Mouse (Mus musculus): ENCODE results near the gene Ppp1r16b.

Ppp1r16b gene

DNA sequence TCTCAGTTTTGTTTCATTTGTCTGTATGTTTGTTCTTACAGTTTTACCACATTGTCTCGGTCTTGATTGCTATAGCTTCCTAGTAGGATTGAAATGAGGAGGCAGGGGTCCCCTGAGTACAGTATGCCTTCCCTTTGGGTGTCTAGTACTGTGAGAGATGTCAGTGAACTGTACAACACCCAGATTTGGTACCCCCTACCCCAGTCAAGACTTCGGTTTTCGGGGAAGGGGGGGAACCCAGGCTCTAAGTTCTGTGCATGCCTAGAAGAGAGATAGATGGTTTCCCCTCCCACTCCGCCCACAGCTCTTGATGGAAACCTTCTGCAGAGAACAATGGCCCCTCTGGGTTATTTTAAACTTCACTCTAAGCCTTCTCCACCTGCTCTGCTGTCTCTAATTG lies at the start of gene Ppp1r16b:
TSS of gene Ppp1r16b (plus strand) at position 301 of the 400 bp plus-strand sequence.
- no peak for DNase-seq (ENCODE audit: low read depth)

DNA sequence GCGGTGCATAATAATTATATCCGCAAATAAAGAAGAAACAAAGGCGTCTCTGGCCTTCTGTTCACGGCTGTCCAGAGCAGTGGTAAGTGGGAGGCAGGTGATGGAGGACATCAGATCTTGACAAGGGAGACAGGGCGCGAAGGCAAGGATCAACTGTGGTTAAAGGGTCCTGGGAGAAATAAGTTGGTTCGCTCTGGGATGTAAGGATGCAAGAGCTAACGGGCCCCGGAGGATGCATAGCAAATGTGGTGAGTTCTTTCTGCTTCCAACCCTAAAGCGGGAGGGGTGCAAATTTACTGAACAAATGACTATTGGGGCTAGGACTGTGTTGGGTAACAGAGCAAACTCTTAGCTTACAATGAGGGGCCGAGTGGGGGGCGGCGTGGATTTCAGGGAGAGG lies 49.5 kb upstream of the Ppp1r16b start:
- no peak for DNase-seq (ENCODE audit: low read depth)

DNA sequence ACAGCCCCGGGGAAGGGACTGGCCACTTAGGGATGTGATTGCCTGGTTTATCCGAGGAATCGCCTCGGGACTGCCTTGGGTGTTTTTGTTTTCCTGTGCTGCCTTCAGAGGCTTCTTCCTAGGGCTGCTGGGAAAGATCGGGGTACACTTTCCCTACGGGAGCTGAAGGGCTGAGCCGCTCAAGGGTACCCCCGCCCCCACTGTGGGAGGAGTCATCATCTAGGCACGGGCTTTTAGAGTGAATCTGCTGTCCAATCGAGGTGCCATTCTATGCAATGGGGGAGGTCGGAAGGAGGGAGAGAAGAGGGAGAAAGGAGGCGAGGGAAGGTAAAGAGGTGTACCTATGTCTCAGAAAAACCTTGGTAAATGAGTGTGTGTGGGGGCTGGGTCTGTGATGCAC lies 48.9 kb upstream of the Ppp1r16b start:
- no peak for DNase-seq (ENCODE audit: low read depth)

DNA sequence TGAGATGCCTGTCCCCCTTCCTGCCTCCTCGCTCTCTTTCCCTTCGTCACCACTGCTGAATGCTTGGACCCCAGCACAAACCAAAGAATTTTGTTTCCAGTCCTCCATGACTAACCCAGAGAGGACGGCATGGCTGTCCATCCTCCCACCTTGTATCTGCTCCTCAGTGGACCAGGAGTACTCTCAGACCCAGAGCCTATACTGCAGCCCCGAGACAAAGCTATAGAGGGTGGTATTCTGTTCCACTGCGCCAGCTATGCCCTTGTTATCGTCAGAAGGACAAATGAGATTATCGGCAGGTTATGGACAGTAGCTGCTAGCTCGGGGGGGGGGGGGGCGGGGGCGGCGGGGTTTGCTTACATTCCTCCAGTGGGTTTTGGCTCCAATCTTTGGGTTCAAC lies 48.4 kb upstream of the Ppp1r16b start:
- no peak for DNase-seq (ENCODE audit: low read depth)

DNA sequence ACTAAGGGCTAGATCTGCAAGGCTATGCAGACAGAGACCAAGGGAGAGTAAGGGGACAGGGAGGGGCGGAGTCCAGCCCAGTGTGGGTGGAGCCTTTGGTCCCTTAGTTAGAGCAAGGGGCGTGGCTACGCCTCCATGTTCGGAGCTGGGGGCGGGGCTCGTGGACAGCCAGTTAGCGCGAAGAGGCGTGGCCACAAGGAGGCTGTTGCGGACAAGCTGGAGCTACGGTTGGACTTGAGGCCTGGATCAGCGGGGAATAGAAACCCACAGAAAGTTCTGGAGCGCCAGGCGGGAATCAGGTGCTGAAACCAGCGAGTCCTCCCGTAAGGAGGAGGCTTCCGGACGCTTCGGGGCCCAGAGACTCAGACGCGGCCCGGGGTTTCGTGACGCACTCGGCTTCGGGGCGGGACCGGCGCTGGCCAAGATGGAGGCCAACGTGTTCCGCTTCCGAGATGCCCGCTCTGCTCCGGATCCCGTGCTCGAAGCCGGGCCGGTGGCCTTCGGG lies 40.4 kb upstream of the Ppp1r16b start, which contains the start of gene Actr5:
TSS of gene Actr5 (plus strand) at position 171 of the 505 bp plus-strand sequence.
- DNase-seq (ENCODE audit: low read depth) = peak; percentile 96

DNA sequence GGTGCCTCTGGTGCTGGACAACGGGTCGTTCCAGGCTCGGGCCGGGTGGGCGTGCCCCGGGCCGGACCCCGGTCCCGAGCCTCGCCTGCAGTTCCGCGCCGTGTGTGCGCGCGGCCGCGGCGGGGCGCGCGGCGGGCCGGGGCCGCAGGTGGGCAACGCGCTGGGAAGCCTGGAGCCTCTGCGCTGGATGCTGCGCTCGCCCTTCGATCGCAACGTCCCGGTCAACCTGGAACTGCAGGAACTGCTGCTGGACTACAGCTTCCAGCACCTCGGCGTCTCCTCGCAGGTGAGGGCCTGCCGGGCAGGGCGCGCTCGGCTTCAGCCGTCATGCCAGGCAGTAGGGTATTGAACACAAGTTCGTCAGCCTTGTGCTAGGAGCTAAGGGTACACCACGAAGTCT lies 40.0 kb upstream of the Ppp1r16b start:
- peak; percentile 35 for DNase-seq (ENCODE audit: low read depth)

DNA sequence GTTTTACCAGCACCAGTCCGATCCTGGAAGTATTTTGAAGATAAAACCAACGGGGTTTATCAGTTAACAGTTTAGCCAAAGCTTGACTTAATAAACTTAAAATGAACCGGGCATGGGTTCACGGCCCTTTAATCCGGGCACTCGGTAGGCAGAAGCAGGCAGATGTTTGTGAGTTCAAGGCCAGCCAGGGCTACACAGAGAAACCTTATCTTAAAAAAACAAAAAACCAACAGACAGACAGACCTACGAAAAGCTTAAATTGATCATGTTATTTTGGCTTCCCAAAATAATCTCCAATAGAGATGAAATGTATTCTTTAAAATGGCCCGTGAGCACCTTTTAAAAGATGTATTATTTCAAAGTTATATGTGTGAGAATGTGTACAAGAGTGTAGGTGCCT lies 39.5 kb upstream of the Ppp1r16b start:
- DNase-seq (ENCODE audit: low read depth) = no peak

DNA sequence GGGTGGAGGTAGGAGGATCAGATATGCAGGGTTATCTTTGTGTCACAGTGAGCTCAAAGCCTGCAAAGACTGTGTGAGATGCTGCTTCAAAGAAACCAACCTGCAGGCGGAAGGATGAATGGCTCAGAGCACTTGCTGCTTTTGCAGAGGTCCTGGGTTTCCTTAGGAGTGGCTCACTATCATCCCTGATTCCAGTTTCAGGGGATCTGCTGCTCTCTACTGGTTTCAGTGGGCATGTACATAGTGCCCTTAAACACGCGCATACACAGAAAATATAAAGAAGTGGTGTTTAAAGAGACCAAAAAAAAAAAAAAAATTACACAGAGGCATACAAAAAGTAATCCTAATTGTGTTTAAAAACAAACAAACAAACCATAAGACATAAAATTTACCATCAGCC lies 36.3 kb upstream of the Ppp1r16b start:
- DNase-seq (ENCODE audit: low read depth) = peak; percentile 45

DNA sequence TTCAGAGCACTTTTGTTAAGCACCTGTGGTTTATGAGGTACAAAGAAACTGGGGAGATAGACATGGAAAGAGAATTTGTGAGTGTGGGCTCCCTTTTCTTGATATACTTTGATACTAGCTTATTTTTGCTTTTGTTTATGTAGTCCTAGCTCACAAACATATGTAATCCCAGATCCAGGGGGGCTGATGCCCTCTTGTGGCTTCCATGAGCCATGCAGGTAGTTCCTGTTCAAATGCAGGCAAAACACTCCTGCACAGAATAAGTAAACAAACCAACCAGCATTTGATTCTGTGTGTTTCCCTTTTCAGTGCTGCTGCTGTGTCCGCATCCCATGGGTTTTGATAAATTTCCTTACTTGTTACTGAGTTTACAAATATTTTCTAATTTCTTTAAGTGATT lies 35.8 kb upstream of the Ppp1r16b start:
- peak; percentile 43 for DNase-seq (ENCODE audit: low read depth)

DNA sequence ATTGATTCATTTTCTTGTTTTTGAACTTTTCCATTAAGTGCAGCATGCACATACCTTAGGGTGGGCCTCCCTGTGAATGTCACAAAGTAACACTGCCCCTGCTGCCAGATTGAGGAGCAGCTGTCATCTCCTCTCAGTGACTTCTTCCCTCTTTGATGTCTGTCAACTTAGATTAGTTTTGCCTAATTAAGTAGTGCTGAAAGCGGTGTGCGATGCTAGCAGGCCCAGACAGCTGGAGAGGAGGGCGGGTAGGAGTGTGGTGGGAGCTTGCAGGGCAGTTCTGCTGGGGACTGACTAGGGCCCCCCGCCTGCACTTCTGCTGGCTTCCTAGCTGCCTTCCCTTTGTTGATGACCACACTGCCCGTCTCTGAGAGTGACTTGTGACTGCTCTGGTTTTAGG lies 33.3 kb upstream of the Ppp1r16b start:
- DNase-seq (ENCODE audit: low read depth) = no peak

DNA sequence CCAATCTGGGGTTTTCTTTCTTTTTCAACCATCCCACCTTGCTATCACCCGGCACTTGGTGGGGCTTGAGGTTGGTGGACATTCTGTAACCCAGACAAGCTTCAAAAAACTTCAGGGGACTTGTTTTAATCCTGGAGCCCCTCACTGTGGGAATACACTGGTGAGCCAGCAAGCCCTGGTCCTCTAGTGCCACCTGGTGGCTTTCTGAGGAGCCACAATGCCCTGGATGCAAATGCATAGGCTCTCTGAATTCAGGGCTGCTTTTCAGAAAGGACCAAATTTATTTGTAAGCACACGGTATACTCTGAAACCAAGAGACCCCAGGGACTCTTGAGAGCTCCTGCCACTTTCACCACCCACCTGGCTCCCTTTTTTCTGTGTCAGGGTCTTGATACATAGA lies 23.3 kb upstream of the Ppp1r16b start:
- peak; percentile 62 for DNase-seq (ENCODE audit: low read depth)

DNA sequence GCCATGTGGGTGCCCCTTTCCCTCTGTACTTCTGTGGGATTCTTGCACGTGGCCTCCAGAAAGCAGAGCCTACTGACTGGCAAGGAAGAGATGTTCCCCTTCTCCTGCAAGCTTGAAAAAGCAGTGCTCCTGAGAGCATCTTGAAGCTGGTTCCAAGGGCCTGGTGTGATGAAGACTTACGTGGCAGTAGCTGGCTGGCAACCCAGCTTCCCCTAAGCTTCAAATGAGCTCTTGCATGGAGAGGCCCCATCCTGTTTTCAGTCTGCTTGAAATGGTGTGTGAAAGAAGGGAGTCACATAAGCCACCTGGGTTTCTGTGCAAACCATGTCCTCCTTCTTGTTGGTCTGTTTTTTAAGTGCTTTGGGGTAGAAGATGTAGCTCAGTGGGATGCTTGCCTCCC lies 22.6 kb upstream of the Ppp1r16b start:
- no peak for DNase-seq (ENCODE audit: low read depth)

DNA sequence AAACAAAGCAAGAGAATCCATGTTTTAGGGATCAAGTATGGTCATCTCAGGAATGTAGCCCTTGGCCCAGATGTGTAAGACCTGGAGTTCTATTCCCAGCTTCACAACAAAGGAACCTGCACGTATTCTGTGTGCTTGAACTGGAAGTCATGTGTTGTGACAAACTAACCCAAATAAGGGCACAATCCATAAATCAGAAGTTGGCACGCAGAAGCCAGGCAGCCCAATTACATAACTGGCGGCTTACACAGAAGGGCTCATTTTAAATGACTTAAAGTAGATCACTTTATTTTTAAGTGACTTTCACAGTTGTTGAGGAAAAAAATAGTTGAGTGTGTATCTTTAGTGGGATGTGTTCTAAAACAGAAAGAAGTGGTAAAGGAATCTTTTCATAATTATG lies 21.4 kb upstream of the Ppp1r16b start:
- DNase-seq (ENCODE audit: low read depth) = no peak

DNA sequence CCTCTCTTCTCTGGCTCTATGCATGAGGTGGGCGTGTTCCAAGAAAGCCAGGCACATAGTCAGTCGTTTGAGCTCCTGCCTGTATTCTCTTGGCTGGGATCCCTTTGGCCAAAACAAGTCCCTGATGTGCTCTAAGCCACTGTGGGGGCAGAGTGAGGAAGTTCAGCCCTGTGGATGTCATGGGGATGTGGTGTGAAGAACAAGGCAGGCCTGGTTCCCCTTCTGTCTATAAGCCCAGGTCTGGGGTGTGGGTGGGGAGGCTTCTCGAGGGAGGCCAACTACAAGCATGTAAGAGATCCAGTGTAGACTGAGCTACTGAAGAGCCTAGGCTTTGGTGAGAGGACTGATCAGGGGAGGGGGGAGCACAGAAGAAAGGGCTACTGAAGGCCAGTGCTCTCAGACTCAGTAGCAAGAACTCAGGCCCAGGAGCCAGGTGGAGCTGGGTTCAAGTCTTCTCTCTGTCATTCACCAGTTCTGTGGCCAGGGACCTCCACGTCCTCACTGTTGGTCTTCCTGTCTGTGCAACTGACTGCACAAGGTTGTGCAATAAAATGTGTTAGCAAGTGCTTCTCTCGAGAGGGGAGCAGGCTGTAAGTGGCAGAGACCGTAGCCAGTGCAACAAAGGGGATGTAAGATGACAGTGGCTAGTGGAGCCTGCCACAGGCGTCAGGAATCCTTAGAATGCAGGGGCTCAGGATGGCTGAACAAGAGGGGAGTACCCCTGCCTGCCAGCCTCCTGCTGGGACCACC lies 13.9 kb upstream of the Ppp1r16b start:
- peak; percentile 59 for DNase-seq (ENCODE audit: low read depth)

DNA sequence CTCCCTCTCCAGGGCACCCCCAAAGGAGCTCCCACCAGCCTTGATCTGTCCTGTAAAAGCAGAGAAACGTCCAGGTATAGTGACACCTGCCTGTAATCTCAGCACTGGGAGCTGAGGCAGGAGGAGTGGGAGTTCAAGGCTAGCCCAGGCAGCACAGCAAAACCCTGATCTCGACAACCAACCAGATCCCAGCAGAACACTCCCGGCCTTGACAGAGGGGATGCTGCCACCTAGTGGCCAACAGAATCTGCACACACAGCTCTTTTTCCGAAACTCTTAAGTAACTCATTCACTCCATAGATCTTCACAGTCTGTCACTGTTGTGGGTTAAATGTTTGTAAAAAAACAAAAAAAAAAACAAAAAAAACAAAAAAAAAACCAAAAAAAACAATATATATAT lies 12.2 kb upstream of the Ppp1r16b start:
- peak; percentile 83 for DNase-seq (ENCODE audit: low read depth)

DNA sequence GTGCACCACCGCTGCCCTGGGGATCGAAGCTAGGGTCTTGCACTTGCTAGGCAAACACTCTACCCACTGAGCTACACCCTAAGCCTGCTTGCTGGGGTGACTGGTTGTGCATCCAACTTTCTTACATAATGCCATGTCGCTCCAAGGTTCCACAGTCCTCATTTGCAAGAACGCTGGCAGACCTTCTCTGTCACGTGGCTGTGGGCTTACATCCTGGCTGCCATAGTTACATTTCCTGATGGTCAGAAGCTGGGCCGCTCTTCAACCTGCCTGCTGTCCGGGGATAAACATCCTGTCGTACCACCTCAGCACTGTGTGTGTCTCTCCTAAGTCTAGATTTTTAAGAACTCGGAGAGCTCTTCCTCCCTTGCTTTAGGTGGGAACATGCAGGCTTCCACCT lies 10.5 kb upstream of the Ppp1r16b start:
- peak; percentile 76 for DNase-seq (ENCODE audit: low read depth)

DNA sequence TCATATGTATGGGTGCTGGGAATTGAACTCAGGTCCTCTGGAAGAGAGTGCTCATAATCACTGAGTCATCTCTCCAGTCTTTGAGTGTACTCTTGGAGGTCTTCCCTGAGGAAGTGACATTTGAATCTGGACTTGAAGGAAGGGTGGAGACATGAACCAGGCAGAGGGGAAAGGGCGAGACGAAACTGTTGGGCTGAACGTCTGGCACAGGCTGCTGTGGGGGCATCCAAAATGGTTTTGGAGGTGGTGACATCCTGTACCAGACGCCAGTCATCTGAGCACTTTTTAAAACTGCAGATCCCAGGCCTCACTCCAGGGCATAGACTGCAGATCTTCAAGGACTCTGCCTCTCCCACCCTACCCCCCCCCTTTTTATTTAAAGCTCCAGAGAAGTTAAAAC lies 9.4 kb upstream of the Ppp1r16b start:
- no peak for DNase-seq (ENCODE audit: low read depth)

DNA sequence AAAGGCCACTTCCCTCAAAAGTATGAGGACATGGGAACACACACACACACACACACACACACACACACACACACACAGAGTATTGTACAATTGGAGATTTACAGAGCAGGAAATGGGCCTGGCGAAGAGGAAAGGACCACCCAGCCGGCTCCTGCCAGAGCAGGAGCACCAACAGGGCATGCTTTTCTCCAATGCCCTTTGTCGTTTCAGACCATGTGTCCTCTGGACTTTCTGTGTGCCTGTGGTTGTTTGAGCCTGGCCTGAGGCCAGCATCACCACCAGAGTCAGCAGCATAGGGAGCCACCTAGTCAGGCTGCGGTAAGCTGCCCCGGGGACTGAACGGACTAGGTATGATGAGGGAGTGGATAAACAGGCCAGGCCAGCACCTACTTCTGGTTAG lies 6.4 kb upstream of the Ppp1r16b start:
- DNase-seq (ENCODE audit: low read depth) = peak; percentile 77

DNA sequence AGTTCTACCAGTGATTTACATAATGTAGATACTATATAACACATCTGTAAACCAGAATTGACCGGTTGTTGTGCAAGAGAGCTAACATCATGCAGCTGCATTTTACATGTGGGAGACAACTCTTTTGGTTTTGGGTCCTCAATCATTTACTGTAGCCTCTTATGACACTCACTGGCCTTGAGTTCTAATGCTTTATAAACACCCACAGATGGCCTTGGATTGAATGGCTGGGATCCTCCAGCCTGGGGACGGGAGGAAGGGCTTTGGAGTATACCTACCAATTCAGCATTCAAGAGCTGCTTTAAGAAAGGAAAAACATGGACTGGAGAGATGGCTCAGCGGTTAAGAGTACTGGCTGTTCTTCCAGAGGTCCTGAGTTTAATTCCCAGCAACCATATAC lies 5.9 kb upstream of the Ppp1r16b start:
- DNase-seq (ENCODE audit: low read depth) = no peak

DNA sequence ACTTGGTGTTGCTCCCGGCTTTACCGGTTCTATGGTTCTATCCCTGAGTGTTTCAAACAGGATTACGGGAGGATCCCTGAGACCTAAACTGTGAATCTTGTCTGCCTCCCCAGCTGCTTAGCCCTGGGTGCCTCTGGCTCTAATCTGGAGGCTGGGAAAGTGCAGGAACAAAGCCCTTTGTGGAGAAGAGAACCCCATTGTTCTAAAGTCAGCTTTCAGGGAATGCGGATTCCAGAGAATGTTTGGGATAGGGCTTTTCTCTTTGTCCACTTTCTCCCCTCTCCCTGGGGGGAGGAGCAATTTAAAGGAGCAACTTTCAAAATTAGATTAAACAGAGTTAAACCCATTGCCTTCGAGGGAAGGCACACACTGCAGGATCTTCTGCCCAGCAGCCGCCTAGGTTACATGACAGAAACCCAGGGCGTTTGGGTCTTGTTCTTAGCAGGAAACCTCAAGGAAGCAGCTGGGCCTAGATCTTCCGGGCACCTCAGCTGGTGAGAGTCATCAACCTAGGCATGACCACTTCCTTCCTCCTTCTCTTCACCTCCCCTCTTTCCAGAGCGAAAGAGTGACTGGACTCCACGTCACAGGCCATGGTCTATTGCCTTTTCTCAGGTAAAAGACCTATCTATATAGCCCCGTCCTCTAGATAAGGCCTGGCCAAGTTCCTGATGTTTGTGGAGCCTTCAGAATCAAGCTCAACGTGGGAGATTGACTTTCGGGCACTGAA lies 1.0 kb downstream of the Ppp1r16b start:
- DNase-seq (ENCODE audit: low read depth) = peak; percentile 96

DNA sequence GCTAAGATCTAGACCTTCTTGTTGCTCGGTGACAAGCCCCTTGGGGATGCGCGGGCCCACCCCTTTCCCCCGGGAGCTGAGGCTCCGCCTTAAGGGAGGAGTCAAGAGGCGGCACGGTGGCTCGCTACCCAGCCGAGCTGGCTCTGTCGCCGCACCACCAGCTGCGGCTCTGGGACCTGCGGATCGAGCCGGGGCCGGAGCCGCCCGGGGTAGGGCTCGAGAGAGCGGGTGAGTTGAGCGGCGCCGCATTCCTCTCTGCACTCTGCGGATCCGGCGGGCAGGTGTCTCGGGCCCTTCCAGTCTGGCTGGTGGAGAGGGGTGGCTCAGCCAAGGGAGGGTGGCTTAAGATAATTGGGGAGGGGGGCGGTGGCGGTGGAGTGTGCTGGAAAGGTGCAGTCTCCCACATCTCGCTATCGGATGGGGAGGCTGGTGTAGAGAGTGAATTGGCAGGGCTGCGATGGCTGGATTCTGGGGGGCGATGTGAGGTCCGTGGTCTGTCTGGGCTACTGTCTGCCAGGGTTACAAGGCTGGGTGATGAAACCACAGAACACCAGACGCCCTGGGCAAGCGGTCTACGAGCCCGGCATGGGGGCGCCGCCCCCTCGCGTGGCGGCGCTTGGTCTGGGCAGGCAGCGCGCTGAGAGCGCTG lies 1.9 kb downstream of the Ppp1r16b start:
- peak; percentile 67 for DNase-seq (ENCODE audit: low read depth)

DNA sequence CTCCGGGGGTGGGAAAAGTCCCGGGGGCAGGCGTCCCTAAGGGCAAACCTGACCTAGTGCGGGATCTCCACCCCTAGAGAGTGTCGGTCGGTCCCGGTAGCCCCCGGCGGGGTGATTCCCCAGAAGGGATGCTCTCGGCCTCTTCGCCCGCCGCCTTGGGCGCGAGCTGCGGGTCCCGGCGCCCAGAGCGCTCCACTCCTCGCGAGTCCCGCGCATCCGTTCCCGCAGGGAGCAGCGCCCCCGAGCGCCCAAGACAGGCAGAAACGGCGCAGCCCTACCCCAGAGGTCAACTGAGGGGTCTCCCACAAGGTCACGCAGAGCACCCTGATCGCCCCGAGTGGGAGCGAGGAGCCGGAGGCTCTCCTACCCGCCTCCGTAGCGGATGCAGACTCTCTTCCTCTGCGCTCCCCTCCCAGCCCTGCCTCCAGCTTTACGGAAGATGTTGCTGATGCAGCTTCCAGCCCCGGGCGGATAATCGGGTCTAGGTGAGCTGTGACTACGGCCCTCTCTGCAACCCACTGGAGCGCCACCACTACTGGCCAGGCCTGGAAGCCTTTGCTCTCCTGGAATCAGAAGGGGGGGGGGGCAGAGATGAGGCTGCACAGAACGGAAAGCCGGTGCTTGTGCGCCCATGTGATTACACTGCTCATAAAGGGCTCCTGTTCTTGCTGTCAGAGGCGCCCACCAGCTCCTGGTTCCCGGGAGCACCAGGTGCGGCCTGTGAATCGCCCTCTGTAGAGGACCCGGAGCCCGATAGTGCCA lies 2.7 kb downstream of the Ppp1r16b start:
- no peak for DNase-seq (ENCODE audit: low read depth)

Measured in 416B (cell line).